Mouse (Mus musculus): ENCODE data around the gene 5530401A14Rik. TPM values are rescaled to one million over a fixed set of nuclear protein-coding genes. Genes with fewer than 3 reads are reported as not detected.

5530401A14Rik gene
- not detected in 2 replicates for polyA plus RNA-seq (2015; fragmentation: Nextera tagmentation; extraction: Ambion mirVana)

DNA sequence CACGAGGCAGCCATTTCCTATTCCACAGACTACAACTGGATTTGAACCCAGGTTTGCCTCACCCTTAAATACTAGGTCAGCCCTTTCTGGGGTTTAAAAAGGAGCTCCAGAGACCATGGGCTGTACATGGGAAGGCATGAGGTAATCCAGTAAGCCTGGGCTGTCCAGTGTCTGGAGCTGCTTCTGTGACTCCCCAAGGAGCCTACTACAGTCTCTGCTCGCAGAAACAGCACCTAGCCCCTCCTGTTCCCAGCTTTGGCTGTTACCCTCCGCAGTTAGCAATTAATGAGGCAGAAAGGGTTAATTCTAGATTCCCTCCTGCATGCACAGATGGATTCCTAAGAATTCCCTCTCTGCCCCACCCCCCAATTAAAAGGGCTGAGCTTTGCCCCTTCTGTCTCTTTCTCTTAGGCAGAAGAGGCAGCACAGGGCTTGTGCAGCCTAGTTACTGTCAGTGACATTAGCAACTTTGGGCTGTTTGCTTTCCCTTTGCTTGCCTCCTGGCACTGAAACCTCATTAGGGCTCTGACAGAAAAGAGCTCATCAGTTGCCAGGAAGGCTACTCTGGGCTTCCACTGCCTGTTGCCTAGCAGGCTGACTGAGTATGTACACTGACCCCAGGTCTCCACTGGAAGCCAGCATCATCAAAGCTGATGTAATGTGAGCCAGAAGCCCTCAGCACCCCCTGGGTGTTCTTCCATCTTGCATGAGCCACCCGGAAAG is at the start of gene 5530401A14Rik:
Gene 5530401A14Rik, plus strand, starts transcription at position 424 of the 723 bp plus-strand sequence.

Other genes starting within 250 kb of the 5530401A14Rik start
- 0.13 and 0.15 TPM in 2 replicates for gene Asic2, start 107.8 kb downstream of the 5530401A14Rik start, polyA plus RNA-seq (2015; fragmentation: Nextera tagmentation; extraction: Ambion mirVana)
- 23.6 and 53.0 TPM in 2 replicates for gene Ccl2, start 174.9 kb downstream of the 5530401A14Rik start, polyA plus RNA-seq (2015; fragmentation: Nextera tagmentation; extraction: Ambion mirVana)
- not detected in 2 replicates for gene Gm17268, start 177.9 kb downstream of the 5530401A14Rik start, polyA plus RNA-seq (2015; fragmentation: Nextera tagmentation; extraction: Ambion mirVana)
- gene Ccl7, start 185.0 kb downstream of the 5530401A14Rik start, polyA plus RNA-seq (2015; fragmentation: Nextera tagmentation; extraction: Ambion mirVana), result 15.1 and 34.9 TPM in 2 replicates
- gene Ccl11, start 197.2 kb downstream of the 5530401A14Rik start, polyA plus RNA-seq (2015; fragmentation: Nextera tagmentation; extraction: Ambion mirVana), result 10.9 and 12.5 TPM in 2 replicates
- gene Ccl12, start 241.2 kb downstream of the 5530401A14Rik start, polyA plus RNA-seq (2015; fragmentation: Nextera tagmentation; extraction: Ambion mirVana), result 32.4 and 37.7 TPM in 2 replicates